Mouse (Mus musculus): Measurements from ENCODE around the gene Tepsin. TPM values are rescaled to one million over a fixed set of nuclear protein-coding genes. Genes with fewer than 3 reads are reported as not detected.

Gene Tepsin
- total RNA-seq, 1 experiment from 2014 or later = 10.7 TPM

- DNase-seq = no peak
These were observed 34.4 kb downstream of the Tepsin start for GRCm38 (mm10) chr11:120064006-120064667.

DNA sequence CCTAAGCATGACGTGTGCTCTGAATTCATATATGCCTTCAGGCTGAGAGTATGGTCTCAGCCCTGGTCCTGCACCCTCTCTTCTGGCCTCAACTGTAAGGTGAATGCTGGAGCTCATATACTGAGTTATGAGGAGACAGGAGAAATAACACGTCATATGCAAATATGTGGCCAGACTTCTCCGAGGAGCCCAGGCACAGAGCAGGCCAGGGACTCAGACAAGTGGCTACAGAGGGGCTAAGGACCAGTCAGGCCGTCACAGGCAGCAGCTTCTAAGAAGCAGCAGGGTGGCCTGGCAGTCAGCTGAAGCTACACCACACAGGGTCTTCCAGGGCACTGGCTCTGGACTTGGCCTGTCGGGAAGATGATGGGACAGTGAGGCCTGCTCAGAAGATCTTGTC is 35.2 kb downstream of the Tepsin start:
- DNase-seq = no peak

DNA sequence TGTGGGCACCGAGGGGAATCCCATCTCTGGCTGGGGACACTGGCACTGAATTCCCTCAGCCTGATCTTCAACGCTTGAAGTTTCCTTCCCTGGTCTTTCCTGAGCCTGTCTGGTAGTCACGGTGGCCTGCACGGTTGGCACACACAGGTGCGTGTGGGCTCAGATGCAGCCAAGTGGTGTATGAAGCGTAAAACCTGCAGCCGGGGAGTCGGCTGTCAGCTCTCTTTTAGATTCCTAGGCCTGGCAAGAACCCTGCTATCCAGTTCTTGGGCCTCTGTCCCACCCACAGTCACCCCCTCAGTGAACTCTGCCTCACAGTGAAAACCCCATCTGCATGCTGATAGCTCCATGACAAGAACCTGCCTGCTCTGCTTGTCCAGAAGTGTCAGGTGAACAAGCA is 37.9 kb downstream of the Tepsin start:
- DNase-seq = no peak

GRCm38 (mm10) chr11:120055953-120056732 is 42.4 kb downstream of the Tepsin start:
- DNase-seq = no peak

DNA sequence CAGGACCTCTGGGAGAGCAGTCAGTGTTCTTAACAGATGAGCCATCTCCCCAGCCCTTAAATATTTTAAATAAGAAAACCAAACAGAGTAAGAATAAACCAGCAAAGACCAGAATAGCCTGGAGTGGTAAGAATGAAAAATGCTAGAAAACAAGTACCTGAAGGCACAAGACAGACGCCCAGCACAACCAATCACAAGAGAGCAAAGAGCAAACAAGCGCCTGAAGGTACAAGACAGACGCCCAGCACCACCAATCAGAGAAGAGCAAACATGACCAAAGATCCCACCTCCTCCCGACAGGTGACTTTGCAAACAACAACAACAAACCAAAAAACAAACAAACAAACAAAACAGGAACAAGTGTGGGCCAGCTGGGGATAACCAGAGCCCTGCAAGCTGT is 44.7 kb downstream of the Tepsin start:
- no peak for DNase-seq

DNA sequence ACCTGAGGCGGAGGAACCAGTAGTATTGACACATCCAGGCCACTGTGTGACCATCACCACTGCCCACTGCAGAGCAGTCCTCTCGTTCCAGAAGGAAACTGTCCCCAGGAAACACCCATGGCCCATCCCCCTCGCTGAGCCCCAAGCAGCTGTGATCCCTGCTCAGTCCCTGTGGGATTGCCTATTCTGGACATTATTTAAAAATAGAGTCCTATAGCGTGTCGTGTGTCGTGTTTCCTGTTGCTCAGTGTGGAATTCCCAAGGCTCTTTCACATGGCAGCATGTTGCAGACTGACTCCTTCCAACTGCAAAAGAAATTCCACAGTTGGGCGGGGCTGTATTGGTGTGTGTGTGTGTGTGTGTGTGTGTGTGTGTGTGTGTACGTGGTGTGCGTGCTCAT is 46.3 kb downstream of the Tepsin start:
- no peak for DNase-seq

GRCm38 (mm10) chr11:120051124-120051811 is 47.3 kb downstream of the Tepsin start:
- DNase-seq = peak; percentile 84

DNA sequence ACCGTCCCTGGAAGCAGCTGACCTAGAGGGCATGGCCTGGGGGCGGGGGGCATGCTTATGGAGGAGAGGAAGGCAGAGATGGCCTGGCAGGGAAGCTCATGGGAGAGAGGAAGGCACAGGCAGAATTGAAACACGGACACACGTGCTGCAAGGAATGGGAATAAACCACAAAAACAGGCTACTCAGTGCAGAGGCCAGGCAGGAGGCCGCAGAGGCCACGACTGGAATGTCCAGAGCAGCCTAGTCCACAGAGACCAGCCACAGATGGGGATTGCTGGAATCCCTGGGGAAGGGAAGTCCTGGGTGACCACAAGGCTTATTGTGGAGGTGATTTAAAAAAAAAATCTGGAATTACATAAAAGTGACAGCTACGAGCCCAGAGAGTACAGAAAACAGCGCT is 49.5 kb downstream of the Tepsin start:
- no peak for DNase-seq

GRCm38 (mm10) chr11:120048252-120048556 is 50.3 kb downstream of the Tepsin start:
- DNase-seq = no peak

DNA sequence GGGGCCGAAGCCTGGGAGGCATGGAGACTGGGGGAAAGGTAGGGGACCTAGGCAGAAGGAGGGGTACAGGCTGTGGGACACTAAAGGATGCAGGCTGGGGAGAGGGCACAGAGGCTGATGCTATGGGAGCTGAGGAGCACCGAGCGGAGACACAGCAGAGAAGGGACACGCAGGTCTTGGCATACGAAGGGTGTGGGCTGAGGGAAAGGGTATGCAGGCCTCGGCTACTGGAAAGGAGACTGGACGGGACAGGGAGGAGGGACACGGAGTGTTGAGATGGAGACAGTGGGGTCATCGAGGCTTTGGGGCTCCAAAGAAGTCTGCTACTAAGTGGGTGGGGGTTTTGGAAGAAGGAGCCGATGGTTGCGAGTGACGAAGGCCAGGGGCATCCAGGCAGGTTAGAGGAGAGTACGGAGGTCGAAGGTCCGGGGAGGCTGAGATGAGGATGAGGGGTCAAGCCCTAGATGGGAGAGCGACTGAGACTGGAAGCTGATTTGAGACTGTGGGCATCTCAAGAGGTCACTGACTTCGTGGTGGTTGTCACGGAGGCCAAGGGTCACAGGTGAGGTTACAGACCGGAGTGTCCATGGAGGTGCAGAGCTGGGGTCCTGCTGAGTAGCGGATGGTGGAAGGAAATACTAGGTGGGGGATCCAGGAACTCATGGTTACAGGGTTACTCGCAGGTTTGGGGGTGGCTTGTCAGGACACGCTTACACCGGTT is 50.8 kb downstream of the Tepsin start:
- no peak for DNase-seq

- DNase-seq = peak; percentile 62
These were observed 51.9 kb downstream of the Tepsin start, which contains the start of gene Aatk for GRCm38 (mm10) chr11:120046553-120047191. Aatk (minus strand) TSS chr11:120047167.

DNA sequence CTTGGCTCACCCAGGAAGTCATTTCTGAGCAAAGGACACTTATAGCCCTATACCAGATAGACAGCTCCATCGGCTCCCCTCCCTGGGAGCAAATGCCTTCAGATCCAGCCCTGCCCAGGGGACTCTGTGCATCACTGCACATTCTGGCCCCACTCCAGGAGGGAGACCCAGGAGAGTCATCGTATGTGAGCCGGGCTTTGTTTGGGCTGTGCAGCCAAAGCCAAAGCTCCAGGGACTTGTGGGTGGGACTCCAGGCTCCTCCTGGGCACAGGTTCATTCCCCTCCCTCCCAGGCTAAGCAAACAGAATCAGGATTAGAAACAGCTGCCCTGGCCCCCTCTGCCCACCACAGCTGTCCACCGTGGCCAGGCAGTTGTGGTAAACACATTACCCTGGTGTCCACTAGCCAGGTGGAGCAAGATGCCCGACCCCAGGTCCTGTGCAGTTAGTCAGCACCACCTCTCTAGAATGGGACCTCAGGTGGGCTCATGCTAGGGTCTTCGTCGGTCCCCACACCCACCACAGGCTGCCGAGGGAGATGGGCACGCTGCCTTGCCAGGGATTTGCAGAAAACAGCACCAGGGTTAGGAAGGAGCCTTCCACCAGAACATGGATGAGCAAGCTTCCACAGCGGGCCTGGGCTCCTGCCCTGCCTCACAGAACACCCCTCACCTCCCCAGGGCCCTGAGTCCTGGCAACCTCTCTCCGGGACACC is 52.5 kb downstream of the Tepsin start:
- peak; percentile 46 for DNase-seq

- DNase-seq = no peak
These were observed 53.2 kb downstream of the Tepsin start for GRCm38 (mm10) chr11:120045341-120045740.

GRCm38 (mm10) chr11:120042141-120042838 is 56.2 kb downstream of the Tepsin start:
- DNase-seq = no peak

DNA sequence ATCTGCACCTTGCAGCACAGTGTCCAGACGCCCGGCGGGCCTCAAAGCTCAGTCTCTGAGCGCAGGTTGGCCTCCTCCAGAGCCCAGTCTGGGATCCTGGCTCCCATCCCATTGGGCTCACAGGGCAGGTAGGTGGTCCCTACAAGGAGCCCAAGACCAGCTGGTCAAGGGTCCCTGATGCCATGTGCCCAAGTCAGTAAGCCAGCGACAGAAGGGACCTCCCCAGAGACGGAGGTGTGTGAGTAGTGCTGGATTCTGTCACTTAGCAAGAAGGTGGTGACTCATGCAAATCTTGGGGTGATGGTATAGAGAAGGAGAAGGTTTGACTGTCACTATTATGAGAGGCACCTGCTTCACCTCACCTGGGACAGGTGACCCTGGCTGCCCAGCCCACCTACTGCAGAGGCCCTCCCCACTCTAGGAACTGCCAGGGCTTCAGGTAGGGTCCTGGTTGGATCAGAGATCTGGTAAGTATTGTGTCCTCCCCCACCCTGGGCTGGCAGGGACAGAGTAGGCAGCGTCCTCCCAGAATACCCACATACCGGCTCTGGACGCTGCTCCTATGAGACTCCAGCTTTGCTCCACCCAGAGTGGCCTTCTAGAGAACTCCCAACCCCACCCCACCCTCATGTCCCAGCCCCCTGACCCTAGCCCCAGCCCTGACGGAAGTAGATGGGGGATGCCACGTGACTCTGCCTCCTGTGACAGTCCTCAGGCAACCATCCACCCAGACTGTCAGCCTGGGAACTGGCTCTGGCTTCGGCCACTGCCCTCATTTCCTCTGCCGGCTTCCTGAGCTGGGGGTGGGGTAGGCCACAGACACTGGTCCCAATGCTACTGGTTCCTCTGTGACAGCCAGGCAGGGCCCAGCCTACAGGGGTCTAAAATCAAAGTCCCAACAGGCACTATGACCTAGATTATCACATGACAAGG is 57.1 kb downstream of the Tepsin start:
- DNase-seq = peak; percentile 75
